Mouse (Mus musculus): Measurements from ENCODE around the gene Spint4. TPM values are rescaled to one million over a fixed set of nuclear protein-coding genes. Genes with fewer than 3 reads are reported as not detected.

Spint4 gene
- polyA plus RNA-seq, 1 experiment from 2014 or later: not detected

- Histone ChIP-seq H3K9me3 (no peaks in the 10 kb centered on the region), H3K27ac (no peak overlapping the region), H3K27me3 (ENCODE audit: poor library complexity, severe bottlenecking) (no peaks in the 10 kb centered on the region), H3K4me3 (no peak overlapping the region), H3K4me1 (peaks cover 5% of the 10 kb centered on the region), H3K36me3 (replicated peaks) (no peaks in the 10 kb centered on the region)
- 65% methylated on average over 7 of the region's 7 CpGs for WGBS
- no peak for DNase-seq (ENCODE audit: extremely low spot score, low spot score)
These were observed 41.6 kb downstream of the Spint4 start for GRCm38 (mm10) chr2:164739876-164740275.

GRCm38 (mm10) chr2:164744987-164745386 is 46.7 kb downstream of the Spint4 start:
- Histone ChIP-seq H3K27ac (no peak overlapping the region), H3K4me1 (peaks cover 28% of the 10 kb centered on the region), H3K36me3 (replicated peaks) (peaks cover 28% of the 10 kb centered on the region), H3K9me3 (no peaks in the 10 kb centered on the region), H3K4me3 (peak overlapping the region; percentile 93), H3K27me3 (ENCODE audit: poor library complexity, severe bottlenecking) (no peaks in the 10 kb centered on the region)
- 81% methylated on average over 13 of the region's 13 CpGs for whole genome bisulfite sequencing
- no peak for DNase-seq (ENCODE audit: extremely low spot score, low spot score)

GRCm38 (mm10) chr2:164745843-164746479 is 47.7 kb downstream of the Spint4 start, which contains the start of the genes Wfdc3 and Dnttip1:
Wfdc3 (minus strand) TSS chr2:164745931.
Dnttip1 (plus strand) TSS chr2:164745983.
- no peaks in the 10 kb centered on the region for H3K9me3 ChIP-seq
- no peaks in the 10 kb centered on the region for H3K27me3 ChIP-seq (ENCODE audit: poor library complexity, severe bottlenecking)
- peak; percentile 95 for DNase-seq (ENCODE audit: extremely low spot score, low spot score)
- H3K4me1 ChIP-seq: peaks cover 25% of the 10 kb centered on the region
- WGBS: under 1% methylated on average over 70 of the region's 70 CpGs
- H3K36me3 ChIP-seq (replicated peaks): peaks cover 38% of the 10 kb centered on the region
- peak within 1 kb of the TSS; percentile 93 for H3K4me3 ChIP-seq
- peak within 1 kb of the TSS; percentile 95 for H3K27ac ChIP-seq

GRCm38 (mm10) chr2:164746693-164747092 is 48.4 kb downstream of the Spint4 start:
- WGBS: 64% methylated on average over 8 of the region's 8 CpGs
- no peaks in the 10 kb centered on the region for H3K27me3 ChIP-seq (ENCODE audit: poor library complexity, severe bottlenecking)
- H3K4me1 ChIP-seq: peaks cover 25% of the 10 kb centered on the region
- H3K9me3 ChIP-seq: no peaks in the 10 kb centered on the region
- peak overlapping the region; percentile 95 for H3K27ac ChIP-seq
- DNase-seq (ENCODE audit: extremely low spot score, low spot score): no peak
- H3K4me3 ChIP-seq: peak overlapping the region; percentile 93
- peaks cover 45% of the 10 kb centered on the region for H3K36me3 ChIP-seq (replicated peaks)

- H3K4me3 ChIP-seq: no peak overlapping the region
- H3K27me3 ChIP-seq (ENCODE audit: poor library complexity, severe bottlenecking): no peaks in the 10 kb centered on the region
- peaks cover 25% of the 10 kb centered on the region for H3K4me1 ChIP-seq
- 90% methylated on average over 4 of the region's 4 CpGs for WGBS
- H3K9me3 ChIP-seq: no peaks in the 10 kb centered on the region
- peaks cover 60% of the 10 kb centered on the region for H3K36me3 ChIP-seq (replicated peaks)
- no peak for DNase-seq (ENCODE audit: extremely low spot score, low spot score)
- no peak overlapping the region for H3K27ac ChIP-seq
These were observed 49.9 kb downstream of the Spint4 start for GRCm38 (mm10) chr2:164748191-164748590.

GRCm38 (mm10) chr2:164748991-164749390 is 50.7 kb downstream of the Spint4 start:
- H3K9me3 ChIP-seq: no peaks in the 10 kb centered on the region
- no peak overlapping the region for H3K27ac ChIP-seq
- no peak overlapping the region for H3K4me3 ChIP-seq
- DNase-seq (ENCODE audit: extremely low spot score, low spot score): no peak
- 91% methylated on average over 6 of the region's 6 CpGs for WGBS
- H3K27me3 ChIP-seq (ENCODE audit: poor library complexity, severe bottlenecking): no peaks in the 10 kb centered on the region
- peaks cover 68% of the 10 kb centered on the region for H3K36me3 ChIP-seq (replicated peaks)
- H3K4me1 ChIP-seq: peaks cover 25% of the 10 kb centered on the region

Other genes with a start within 250 kb of the Spint4 start
- gene Sys1, start 241.5 kb upstream of the Spint4 start, polyA plus RNA-seq (2016; fragmentation: Nextera tagmentation; extraction: Ambion mirVana): 57.9 and 59.5 TPM in 2 replicates
- gene Gm20458, start 237.5 kb upstream of the Spint4 start, polyA plus RNA-seq (2016; fragmentation: Nextera tagmentation; extraction: Ambion mirVana): 2.0 and 3.0 TPM in 2 replicates
- gene Trp53tg5, start 224.8 kb upstream of the Spint4 start, polyA plus RNA-seq (2016; fragmentation: Nextera tagmentation; extraction: Ambion mirVana): not detected in 2 replicates
- gene Dbndd2, start 212.4 kb upstream of the Spint4 start, polyA plus RNA-seq (2016; fragmentation: Nextera tagmentation; extraction: Ambion mirVana): 3.1 and 4.8 TPM in 2 replicates
- 38.5 and 42.0 TPM in 2 replicates for gene Pigt, start 201.0 kb upstream of the Spint4 start, polyA plus RNA-seq (2016; fragmentation: Nextera tagmentation; extraction: Ambion mirVana)
- gene Wfdc2, start 136.1 kb upstream of the Spint4 start, polyA plus RNA-seq (2016; fragmentation: Nextera tagmentation; extraction: Ambion mirVana): 57.8 and 71.3 TPM in 2 replicates
- gene Spint3, start 125.0 kb upstream of the Spint4 start, polyA plus RNA-seq (2016; fragmentation: Nextera tagmentation; extraction: Ambion mirVana): not detected in 2 replicates
- not detected in 2 replicates for gene Wfdc6a, start 113.1 kb upstream of the Spint4 start, polyA plus RNA-seq (2016; fragmentation: Nextera tagmentation; extraction: Ambion mirVana)
- not detected in 2 replicates for gene Eppin, start 104.9 kb upstream of the Spint4 start, polyA plus RNA-seq (2016; fragmentation: Nextera tagmentation; extraction: Ambion mirVana)
- not detected in 2 replicates for gene Wfdc6b, start 85.0 kb upstream of the Spint4 start, polyA plus RNA-seq (2016; fragmentation: Nextera tagmentation; extraction: Ambion mirVana)
- gene Wfdc8, start 84.9 kb upstream of the Spint4 start, polyA plus RNA-seq (2016; fragmentation: Nextera tagmentation; extraction: Ambion mirVana): not detected in 2 replicates
- gene Wfdc16, start 59.7 kb upstream of the Spint4 start, polyA plus RNA-seq (2016; fragmentation: Nextera tagmentation; extraction: Ambion mirVana): not detected in 2 replicates
- not detected in 2 replicates for gene Wfdc10, start 42.5 kb upstream of the Spint4 start, polyA plus RNA-seq (2016; fragmentation: Nextera tagmentation; extraction: Ambion mirVana)
- gene Wfdc9, start 41.9 kb upstream of the Spint4 start, polyA plus RNA-seq (2016; fragmentation: Nextera tagmentation; extraction: Ambion mirVana): not detected in 2 replicates
- not detected in 2 replicates for gene Wfdc11, start 24.4 kb upstream of the Spint4 start, polyA plus RNA-seq (2016; fragmentation: Nextera tagmentation; extraction: Ambion mirVana)
- gene Wfdc13, start 13.4 kb upstream of the Spint4 start, polyA plus RNA-seq (2016; fragmentation: Nextera tagmentation; extraction: Ambion mirVana): not detected in 2 replicates
- not detected in 2 replicates for gene Spint5, start 16.8 kb downstream of the Spint4 start, polyA plus RNA-seq (2016; fragmentation: Nextera tagmentation; extraction: Ambion mirVana)
- 0.61 and 1.0 TPM in 2 replicates for gene Wfdc3, start 47.4 kb downstream of the Spint4 start, polyA plus RNA-seq (2016; fragmentation: Nextera tagmentation; extraction: Ambion mirVana)
- 80.6 and 81.1 TPM in 2 replicates for gene Dnttip1, start 47.5 kb downstream of the Spint4 start, polyA plus RNA-seq (2016; fragmentation: Nextera tagmentation; extraction: Ambion mirVana)
- gene Ube2c, start 71.4 kb downstream of the Spint4 start, polyA plus RNA-seq (2016; fragmentation: Nextera tagmentation; extraction: Ambion mirVana): 638 and 648 TPM in 2 replicates
- gene Tnnc2, start 81.5 kb downstream of the Spint4 start, polyA plus RNA-seq (2016; fragmentation: Nextera tagmentation; extraction: Ambion mirVana): not detected in 2 replicates
- 10.4 and 11.0 TPM in 2 replicates for gene Snx21, start 87.3 kb downstream of the Spint4 start, polyA plus RNA-seq (2016; fragmentation: Nextera tagmentation; extraction: Ambion mirVana)
- 15.3 and 16.3 TPM in 2 replicates for gene Acot8, start 106.4 kb downstream of the Spint4 start, polyA plus RNA-seq (2016; fragmentation: Nextera tagmentation; extraction: Ambion mirVana)
- gene Zswim3, start 106.6 kb downstream of the Spint4 start, polyA plus RNA-seq (2016; fragmentation: Nextera tagmentation; extraction: Ambion mirVana): 8.6 and 9.2 TPM in 2 replicates
- 25.5 and 25.9 TPM in 2 replicates for gene Zswim1, start 124.2 kb downstream of the Spint4 start, polyA plus RNA-seq (2016; fragmentation: Nextera tagmentation; extraction: Ambion mirVana)
- 0.19 TPM in 1 of 2 replicates, not detected in the other for gene Spata25, start 130.0 kb downstream of the Spint4 start, polyA plus RNA-seq (2016; fragmentation: Nextera tagmentation; extraction: Ambion mirVana)
- gene Ctsa, start 134.4 kb downstream of the Spint4 start, polyA plus RNA-seq (2016; fragmentation: Nextera tagmentation; extraction: Ambion mirVana): 77.8 and 80.4 TPM in 2 replicates
- 3.9 and 4.5 TPM in 2 replicates for gene Neurl2, start 135.0 kb downstream of the Spint4 start, polyA plus RNA-seq (2016; fragmentation: Nextera tagmentation; extraction: Ambion mirVana)
- gene Pltp, start 159.2 kb downstream of the Spint4 start, polyA plus RNA-seq (2016; fragmentation: Nextera tagmentation; extraction: Ambion mirVana): 36.6 and 40.0 TPM in 2 replicates
- gene Pcif1, start 180.8 kb downstream of the Spint4 start, polyA plus RNA-seq (2016; fragmentation: Nextera tagmentation; extraction: Ambion mirVana): 78.3 and 84.6 TPM in 2 replicates
- 16.0 and 16.6 TPM in 2 replicates for gene Zfp335, start 213.3 kb downstream of the Spint4 start, polyA plus RNA-seq (2016; fragmentation: Nextera tagmentation; extraction: Ambion mirVana)
- 0.45 TPM in 1 of 2 replicates, not detected in the other for gene Mmp9, start 242.3 kb downstream of the Spint4 start, polyA plus RNA-seq (2016; fragmentation: Nextera tagmentation; extraction: Ambion mirVana)